Mouse (Mus musculus): ENCODE data around the gene Fblim1.
"Not testable (repeated sequence)": the region's sequence is repeated elsewhere in the genome, so short reads cannot be mapped to it uniquely, and the experiment has no call there.

Fblim1 gene

GRCm38 (mm10) chr4:141567174-141567573 lies 38.7 kb downstream of the Fblim1 start:
- not testable (repeated sequence) for DNase-seq (ENCODE audit: low spot score in 2 of 2)

GRCm38 (mm10) chr4:141566187-141566586 lies 39.7 kb downstream of the Fblim1 start:
- no peak for DNase-seq (ENCODE audit: low spot score in 2 of 2)

GRCm38 (mm10) chr4:141565325-141565724 lies 40.6 kb downstream of the Fblim1 start:
- no peak for DNase-seq (ENCODE audit: low spot score in 2 of 2)

DNA sequence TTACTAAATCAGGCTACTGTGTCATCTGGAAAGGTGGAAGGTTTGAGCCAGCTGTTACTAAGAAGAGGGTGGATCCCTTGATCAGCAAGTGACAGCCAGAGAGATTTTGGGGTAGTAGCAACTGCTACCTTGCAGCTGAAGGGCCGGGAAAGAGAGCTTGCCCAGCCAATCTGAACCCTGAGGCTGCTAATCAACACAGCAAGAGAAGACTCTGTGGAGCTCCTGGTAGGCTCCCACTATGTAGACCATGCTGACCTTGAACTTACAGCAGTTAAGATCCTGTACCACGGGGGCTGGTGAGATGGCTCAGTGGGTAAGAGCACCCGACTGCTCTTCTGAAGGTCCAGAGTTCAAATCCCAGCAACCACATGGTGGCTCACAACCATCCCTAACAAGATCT lies 41.2 kb downstream of the Fblim1 start:
- no peak for DNase-seq (ENCODE audit: low spot score in 2 of 2)

DNA sequence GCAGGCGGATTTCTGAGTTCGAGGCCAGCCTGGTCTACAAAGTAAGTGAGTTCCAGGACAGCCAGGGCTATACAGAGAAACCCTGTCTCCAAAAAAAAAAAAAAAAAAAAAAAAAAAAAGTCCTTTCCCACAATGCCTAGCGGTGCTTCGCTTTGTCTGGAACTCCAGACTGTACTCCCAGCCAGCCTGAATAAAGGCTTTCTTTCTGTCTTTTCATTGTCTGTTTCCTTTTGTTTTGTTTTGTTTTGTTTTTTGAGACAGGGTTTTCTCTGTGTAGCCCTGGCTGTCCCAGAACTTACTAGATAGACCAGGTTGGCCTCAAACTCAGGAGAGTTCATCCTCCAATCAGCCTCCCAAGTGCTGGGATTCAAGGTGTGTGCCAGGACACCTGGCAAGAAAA lies 41.7 kb downstream of the Fblim1 start:
- no peak for DNase-seq (ENCODE audit: low spot score in 2 of 2)

GRCm38 (mm10) chr4:141562281-141562680 lies 43.6 kb downstream of the Fblim1 start:
- no peak for DNase-seq (ENCODE audit: low spot score in 2 of 2)

DNA sequence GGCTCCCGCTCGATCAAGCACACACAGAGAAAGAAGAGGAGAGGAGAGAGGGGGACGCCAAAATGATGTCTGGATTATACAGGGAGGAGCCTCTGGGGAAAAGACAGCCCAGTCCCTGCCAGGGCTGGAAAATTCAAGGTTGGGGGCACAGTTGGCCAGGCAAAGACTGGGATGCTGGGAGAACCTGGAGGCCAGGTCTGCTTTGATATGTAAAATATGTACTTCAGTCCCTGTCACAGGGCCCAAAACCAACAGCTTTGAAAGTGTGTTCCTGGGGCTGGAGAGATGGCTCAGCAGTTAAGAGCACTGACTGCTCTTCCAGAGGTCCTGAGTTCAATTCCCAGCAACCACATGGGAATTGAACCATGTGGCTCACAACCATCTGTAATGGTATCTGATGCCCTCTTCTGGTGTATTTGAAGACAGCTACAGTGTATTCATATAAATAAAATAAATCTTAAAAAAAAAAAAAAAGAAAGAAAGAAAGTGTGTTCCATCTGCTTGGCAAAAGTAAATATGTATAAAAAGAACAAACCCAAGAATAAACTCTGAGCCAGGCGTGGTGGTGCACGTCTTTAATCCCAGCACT lies 44.5 kb downstream of the Fblim1 start:
- DNase-seq (ENCODE audit: low spot score in 2 of 2) = not testable (repeated sequence)

DNA sequence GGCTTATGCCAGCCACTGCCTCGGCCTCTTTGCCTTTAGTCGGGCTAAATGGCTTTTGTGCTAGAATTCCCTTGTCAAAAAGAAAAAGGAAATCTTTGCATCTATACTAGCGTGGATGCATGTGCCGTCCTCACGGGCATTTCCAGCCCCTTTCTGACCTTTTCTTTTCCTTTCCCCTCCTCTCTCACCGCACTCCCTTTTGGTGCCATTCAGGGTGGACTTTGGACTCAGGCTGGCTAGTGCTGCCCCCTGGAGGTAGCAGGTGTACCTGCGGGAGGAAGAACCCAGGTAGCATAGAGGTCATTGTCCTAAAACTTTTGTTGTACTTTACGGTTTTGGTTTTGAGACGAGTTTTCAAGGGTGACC lies 46.0 kb downstream of the Fblim1 start:
- DNase-seq (ENCODE audit: low spot score in 2 of 2) = peak; percentile 66 to 81

- peak; percentile 42 to 60 for DNase-seq (ENCODE audit: low spot score in 2 of 2)
Observed at GRCm38 (mm10) chr4:141559131-141559897, 46.6 kb downstream of the Fblim1 start.

DNA sequence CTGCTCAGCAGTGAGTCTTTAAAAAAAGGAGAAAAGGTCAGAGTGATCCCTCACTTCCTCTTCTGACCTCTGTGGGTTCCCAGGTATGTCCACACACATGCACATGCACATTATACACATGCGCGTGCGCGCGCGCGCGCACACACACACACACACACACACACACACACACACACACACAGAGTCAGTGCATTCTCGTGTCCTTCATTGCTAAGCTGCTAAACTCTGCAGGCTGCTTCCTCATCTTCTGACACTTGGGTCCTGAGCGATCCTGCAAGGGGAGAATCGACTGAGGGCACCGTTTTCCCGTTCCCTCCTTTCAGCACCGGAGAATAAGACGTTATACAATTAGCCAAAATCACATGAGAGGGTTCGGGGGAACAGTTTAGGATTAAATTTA lies 47.2 kb downstream of the Fblim1 start:
- DNase-seq (ENCODE audit: low spot score in 2 of 2) = no peak

DNA sequence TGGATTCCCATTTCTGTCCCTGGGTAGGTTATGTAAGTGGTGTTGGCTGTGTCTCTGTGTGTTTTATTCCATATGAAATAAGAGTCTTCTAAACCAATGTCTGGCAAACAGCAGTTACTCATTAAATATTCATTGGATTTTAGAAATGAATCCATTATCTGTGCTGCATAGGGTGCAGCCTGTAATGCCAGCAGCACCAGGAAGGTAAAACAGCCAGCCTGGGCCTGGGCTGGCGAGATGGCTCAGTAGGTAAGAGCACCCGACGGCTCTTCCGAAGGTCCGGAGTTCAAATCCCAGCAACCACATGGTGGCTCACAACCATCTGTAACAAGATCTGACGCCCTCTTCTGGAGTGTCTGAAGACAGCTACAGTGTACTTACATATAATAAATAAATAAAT lies 49.7 kb downstream of the Fblim1 start:
- DNase-seq (ENCODE audit: low spot score in 2 of 2) = not testable (repeated sequence)

DNA sequence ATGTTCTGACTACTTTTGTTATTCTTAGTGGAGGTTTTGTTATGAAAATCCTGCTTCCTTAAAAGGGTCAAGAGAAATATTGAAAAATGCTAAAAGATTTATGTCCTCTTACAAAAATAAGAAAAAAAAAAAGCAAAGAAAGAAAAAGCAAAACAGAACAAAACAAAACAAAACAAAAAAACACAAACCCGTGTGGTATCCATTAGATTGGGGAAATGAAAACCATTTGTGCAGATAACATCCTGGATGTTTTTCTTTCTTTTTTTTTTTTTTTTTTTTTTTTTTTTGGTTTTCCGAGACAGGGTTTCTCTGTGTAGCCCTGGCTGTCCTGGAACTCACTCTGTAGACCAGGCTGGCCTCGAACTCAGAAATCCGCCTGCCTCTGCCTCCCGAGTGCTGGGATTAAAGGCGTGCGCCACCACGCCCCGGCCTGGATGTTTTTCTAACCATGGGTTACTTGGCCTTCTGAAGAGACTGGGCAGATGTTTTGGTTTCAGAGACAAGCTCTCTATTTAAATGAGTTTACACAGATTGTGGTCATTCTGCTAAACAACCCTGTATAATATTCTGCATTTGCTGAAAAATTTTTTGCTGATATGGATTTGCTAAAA lies 51.5 kb downstream of the Fblim1 start:
- DNase-seq (ENCODE audit: low spot score in 2 of 2) = not testable (repeated sequence)

DNA sequence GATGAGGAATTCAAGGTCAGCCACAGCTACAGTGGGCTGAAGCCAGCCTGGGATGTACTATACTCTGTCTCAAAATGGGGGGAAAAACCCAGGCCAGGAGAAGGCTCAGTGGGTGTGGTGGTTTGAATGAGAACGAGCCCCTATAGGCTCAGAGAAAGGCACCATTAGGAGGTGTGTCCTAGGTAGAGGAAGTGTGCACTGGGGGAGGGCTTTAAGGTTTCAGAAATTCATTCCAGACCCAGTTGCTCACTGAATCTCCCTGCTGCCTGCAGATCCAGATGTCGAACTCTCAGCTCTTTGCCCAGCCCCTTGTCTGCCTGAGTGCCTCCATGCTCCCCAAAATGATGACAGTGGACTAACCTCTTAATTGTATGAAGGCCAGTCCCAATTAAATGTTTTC lies 53.4 kb downstream of the Fblim1 start:
- DNase-seq (ENCODE audit: low spot score in 2 of 2) = no peak

DNA sequence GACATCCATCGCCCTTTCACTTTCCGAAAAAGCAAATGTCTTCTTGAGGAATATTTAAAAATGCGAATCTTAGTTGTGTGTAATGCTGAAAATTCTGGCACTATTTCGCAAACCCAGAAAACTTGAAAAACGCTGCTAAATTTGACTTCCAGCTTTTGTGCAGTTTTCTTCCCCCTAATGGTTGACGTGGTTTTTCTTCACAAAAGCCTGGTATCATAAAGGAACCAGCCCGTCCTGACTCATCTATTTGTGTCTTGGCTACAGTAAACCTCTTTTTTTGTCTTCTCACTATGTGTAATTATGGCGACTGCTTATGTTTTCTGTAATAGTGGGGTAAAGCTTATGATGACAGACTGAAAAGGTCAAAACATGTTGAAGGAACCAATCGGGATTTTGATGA lies 58.6 kb downstream of the Fblim1 start:
- DNase-seq (ENCODE audit: low spot score in 2 of 2) = no peak

- peak; percentile 66 to 75 for DNase-seq (ENCODE audit: low spot score in 2 of 2)
Observed at GRCm38 (mm10) chr4:141546334-141547200, 59.3 kb downstream of the Fblim1 start.

GRCm38 (mm10) chr4:141545743-141546333 lies 60.1 kb downstream of the Fblim1 start:
- peak; percentile 99 for DNase-seq (ENCODE audit: low spot score in 2 of 2)

DNA sequence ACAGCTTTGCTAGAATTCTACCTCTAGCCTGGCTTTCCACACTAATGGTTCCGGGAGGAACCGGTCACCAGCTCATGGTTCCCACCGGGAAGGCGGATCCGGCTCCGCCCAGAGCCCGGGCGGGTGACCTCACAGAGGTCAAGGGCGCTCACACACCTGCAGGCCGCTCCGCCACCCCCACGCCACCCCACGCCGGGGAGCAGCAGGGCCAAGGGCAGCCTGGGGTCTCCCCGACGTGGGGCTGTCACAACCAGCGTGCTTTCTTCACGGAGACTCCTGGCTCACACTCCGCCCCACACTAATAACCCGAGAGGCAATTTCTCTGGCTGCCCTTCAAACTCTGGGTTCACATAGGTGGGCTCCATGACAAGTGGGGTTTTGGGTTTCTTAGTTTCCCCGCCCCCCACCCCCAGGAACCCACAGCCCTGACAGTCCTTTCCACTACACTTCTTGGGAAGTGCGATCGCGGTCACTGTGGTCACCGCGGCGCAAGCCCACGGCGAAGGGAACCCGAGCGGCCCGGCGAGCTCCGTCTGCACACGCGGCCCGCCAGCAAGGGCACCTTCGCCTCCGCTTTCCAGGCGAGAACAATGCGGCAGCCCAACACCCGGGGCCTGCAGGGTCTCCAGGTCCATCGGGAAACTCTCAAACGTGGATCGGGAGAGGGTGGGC lies 60.7 kb downstream of the Fblim1 start:
- peak; percentile 38 to 51 for DNase-seq (ENCODE audit: low spot score in 2 of 2)

- DNase-seq (ENCODE audit: low spot score in 2 of 2) = no peak
Observed at GRCm38 (mm10) chr4:141544536-141544935, 61.4 kb downstream of the Fblim1 start.

DNA sequence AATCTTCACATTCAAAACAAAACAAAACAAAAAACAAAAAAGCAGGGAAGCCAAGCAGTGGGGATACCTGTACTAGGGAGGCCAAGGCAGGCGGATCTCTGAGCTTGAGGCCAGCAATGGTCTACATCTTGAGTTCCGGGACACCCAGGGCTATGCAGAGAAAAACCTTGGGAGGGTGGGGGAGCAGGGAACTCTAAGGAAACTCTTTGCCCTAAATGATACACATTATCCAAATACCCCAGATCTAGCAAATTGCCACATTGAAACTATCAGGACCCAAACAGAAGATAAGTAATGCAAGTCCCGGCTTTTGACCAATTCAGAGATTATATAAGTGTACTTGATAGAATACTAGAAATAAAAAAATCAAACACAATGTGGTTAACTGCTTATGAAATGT lies 62.3 kb downstream of the Fblim1 start:
- no peak for DNase-seq (ENCODE audit: low spot score in 2 of 2)

DNA sequence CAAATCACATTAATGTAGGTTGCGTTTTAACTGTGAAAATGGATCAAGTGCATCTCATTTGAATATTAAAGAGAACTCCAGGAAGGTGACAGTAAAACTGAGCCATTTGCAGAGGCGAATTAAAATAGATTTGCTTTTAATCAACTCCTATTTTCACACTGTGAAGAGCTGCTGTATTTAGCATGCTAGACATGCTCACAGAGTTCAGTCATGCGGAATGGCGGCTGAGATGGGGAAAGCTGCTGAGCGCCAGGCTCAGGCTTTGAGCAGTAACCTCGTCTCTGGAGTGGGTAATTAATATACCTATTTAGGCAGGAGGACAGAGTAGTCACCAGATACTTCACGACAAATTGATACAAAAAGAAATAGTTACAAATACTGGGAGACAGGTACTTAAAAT lies 64.0 kb downstream of the Fblim1 start:
- no peak for DNase-seq (ENCODE audit: low spot score in 2 of 2)

- no peak for DNase-seq (ENCODE audit: low spot score in 2 of 2)
Observed at GRCm38 (mm10) chr4:141540844-141541243, 65.1 kb downstream of the Fblim1 start.

Measured in spleen, postnatal 14 days (tissue).